Mouse (Mus musculus): ENCODE measurements around the gene Ndst4. TPM values are rescaled to one million over a fixed set of nuclear protein-coding genes. Genes with fewer than 3 reads are reported as not detected.
A peak's percentile ranks its signal among the peaks of the same experiment; 100 is the strongest.

Ndst4 gene
- polyA plus RNA-seq, 1 experiment from 2014 or later: 0.10 TPM

- H3K27me3 ChIP-seq: no peaks in the 10 kb centered on the region
- no peak for ATAC-seq (ENCODE audit: borderline replicate concordance, extremely low read depth, low FRiP score, low TSS enrichment)
- no peak overlapping the region for H3K4me3 ChIP-seq
These were observed 257.1 kb downstream of the Ndst4 start for GRCm38 (mm10) chr3:125660884-125661532.

GRCm38 (mm10) chr3:125673997-125674794 is 270.3 kb downstream of the Ndst4 start:
- no peak overlapping the region for H3K4me2 ChIP-seq
- WGBS: 47% methylated on average over 9 of the region's 9 CpGs

More at GRCm38 (mm10) chr3:125660884-125661532, 257.1 kb downstream of the Ndst4 start:
- Histone ChIP-seq H3K9ac (no peak overlapping the region), H3K4me1 (no peaks in the 10 kb centered on the region), H3K4me2 (no peak overlapping the region), H3K27ac (no peak overlapping the region), H3K9me3 (no peaks in the 10 kb centered on the region), H3K36me3 (no peaks in the 10 kb centered on the region)
- WGBS: 28% methylated on average over 2 of the region's 2 CpGs

DNA sequence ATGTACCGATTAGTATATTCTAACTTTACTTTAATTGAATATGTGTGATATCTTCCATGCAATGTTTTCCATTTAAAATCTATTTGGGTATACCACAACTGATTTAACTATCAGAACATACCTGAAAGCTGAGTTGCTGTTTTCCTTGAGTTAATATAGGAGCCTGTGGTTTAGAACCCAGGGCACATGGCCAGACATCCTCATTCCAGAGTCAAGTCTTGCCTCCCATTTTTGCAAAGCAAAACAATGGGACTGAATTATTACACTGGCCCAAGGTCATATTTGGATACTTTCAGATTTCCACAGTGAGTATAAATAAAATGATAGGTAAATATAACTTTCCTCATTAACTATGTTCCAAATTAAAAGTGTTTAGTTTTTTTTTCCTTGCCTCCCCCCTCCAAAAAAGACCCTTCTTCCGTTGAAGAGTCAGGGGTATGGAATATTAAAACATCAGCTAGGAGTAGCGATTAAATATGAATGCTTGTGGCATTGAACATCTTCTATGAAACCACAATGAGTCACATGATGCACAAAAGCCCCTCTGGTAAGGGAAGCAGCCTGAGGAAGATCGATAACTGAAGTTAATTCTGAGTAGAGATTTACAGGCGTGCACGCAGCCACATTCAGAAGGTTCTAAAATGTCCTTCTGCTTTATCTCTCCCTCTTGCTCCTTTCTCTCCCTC is 271.5 kb downstream of the Ndst4 start:
- H3K36me3 ChIP-seq: no peaks in the 10 kb centered on the region
- H3K27ac ChIP-seq: no peak overlapping the region
- H3K4me1 ChIP-seq: no peaks in the 10 kb centered on the region
- H3K27me3 ChIP-seq: no peaks in the 10 kb centered on the region
- H3K4me3 ChIP-seq: no peak overlapping the region
- H3K9me3 ChIP-seq: no peaks in the 10 kb centered on the region
- 89% methylated on average over 6 of the region's 6 CpGs for WGBS
- H3K4me2 ChIP-seq: no peak overlapping the region
- H3K9ac ChIP-seq: no peak overlapping the region
- no peak for ATAC-seq (ENCODE audit: borderline replicate concordance, extremely low read depth, low FRiP score, low TSS enrichment)

More at GRCm38 (mm10) chr3:125673997-125674794, 270.3 kb downstream of the Ndst4 start:
- H3K4me1 ChIP-seq: no peaks in the 10 kb centered on the region
- H3K9ac ChIP-seq: no peak overlapping the region
- H3K9me3 ChIP-seq: no peaks in the 10 kb centered on the region
- no peak overlapping the region for H3K4me3 ChIP-seq
- ATAC-seq (ENCODE audit: borderline replicate concordance, extremely low read depth, low FRiP score, low TSS enrichment): no peak
- H3K27ac ChIP-seq: no peak overlapping the region
- H3K36me3 ChIP-seq: no peaks in the 10 kb centered on the region
- H3K27me3 ChIP-seq: no peaks in the 10 kb centered on the region

DNA sequence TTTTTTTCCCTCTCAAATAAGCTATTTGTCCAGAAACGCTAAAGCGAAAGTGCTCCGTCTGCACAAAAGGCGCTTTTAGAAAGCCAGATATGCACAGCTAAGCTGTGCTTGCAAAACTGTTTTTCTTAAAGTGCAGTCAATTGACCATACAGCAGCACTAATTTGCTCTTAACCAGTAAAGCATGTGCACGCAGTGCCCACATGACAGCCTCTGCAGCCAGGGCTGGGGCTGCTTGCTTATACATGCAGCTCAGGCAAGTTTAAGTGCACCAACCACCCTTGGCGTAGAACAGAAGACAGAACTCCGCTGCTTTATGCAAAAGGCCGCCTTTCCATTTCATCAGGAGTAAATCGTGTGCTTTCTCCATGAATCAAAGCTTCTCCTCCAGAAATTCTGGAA is 275.0 kb downstream of the Ndst4 start:
- H3K4me3 ChIP-seq: no peak overlapping the region
- ATAC-seq (ENCODE audit: borderline replicate concordance, extremely low read depth, low FRiP score, low TSS enrichment): no peak
- no peaks in the 10 kb centered on the region for H3K9me3 ChIP-seq
- 75% methylated on average over 9 of the region's 9 CpGs for WGBS
- H3K4me2 ChIP-seq: no peak overlapping the region
- H3K27me3 ChIP-seq: no peaks in the 10 kb centered on the region
- H3K27ac ChIP-seq: no peak overlapping the region
- no peaks in the 10 kb centered on the region for H3K4me1 ChIP-seq
- no peaks in the 10 kb centered on the region for H3K36me3 ChIP-seq
- no peak overlapping the region for H3K9ac ChIP-seq

DNA sequence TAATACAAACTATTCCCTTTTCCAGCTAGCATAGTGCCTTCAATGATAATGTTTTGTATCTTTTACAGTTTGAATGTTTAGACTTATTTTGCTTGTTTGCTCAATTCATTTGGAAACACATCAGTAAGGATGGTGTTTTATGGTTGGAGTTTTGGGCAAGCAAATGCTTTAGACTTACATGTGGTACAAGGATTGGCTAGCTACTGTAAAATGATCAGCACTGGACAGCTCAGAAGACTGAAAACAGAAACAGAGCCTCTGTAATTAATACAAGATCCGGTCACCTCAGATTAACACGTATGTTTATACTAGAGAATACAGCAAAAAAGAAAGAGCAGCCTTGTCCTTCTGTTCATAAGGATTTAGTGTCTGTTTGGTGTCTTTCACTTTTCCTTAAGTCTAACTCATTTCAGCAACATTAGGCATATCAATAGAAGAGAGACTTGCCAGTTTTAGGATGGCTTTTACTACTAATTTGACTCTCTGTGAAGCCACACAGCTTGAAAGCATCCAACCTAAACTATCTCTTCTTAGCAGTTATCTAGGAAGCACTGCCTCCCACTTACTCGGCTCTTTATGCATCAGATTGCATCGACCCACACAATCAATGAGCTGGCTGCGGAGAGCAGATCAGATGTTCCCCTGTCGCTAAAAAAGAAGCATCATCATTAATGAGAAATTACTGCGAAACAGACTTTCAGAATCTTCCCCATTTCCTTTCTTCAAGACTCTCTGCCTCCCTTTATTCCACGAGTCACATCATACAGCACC is 279.8 kb downstream of the Ndst4 start:
- Histone ChIP-seq H3K27ac (no peak overlapping the region), H3K4me1 (no peaks in the 10 kb centered on the region), H3K36me3 (no peaks in the 10 kb centered on the region), H3K27me3 (no peaks in the 10 kb centered on the region), H3K4me2 (no peak overlapping the region), H3K4me3 (no peak overlapping the region), H3K9me3 (no peaks in the 10 kb centered on the region), H3K9ac (no peak overlapping the region)
- 64% methylated on average over 8 of the region's 8 CpGs for WGBS
- ATAC-seq (ENCODE audit: borderline replicate concordance, extremely low read depth, low FRiP score, low TSS enrichment): no peak

GRCm38 (mm10) chr3:125684583-125684982 is 280.7 kb downstream of the Ndst4 start:
- Histone ChIP-seq H3K4me3 (no peak overlapping the region), H3K27ac (no peak overlapping the region), H3K4me1 (no peaks in the 10 kb centered on the region), H3K9ac (no peak overlapping the region), H3K27me3 (no peaks in the 10 kb centered on the region), H3K36me3 (no peaks in the 10 kb centered on the region), H3K4me2 (no peak overlapping the region), H3K9me3 (no peaks in the 10 kb centered on the region)
- no peak for ATAC-seq (ENCODE audit: borderline replicate concordance, extremely low read depth, low FRiP score, low TSS enrichment)
- 93% methylated on average over 1 of the region's 1 CpGs for WGBS

GRCm38 (mm10) chr3:125687601-125688000 is 283.7 kb downstream of the Ndst4 start:
- H3K4me3 ChIP-seq: no peak overlapping the region
- H3K9me3 ChIP-seq: no peaks in the 10 kb centered on the region
- H3K4me2 ChIP-seq: no peak overlapping the region
- no peak overlapping the region for H3K9ac ChIP-seq
- no peak for ATAC-seq (ENCODE audit: borderline replicate concordance, extremely low read depth, low FRiP score, low TSS enrichment)
- 49% methylated on average over 2 of the region's 2 CpGs for WGBS
- no peaks in the 10 kb centered on the region for H3K36me3 ChIP-seq
- no peaks in the 10 kb centered on the region for H3K27me3 ChIP-seq
- H3K4me1 ChIP-seq: no peaks in the 10 kb centered on the region
- H3K27ac ChIP-seq: no peak overlapping the region

GRCm38 (mm10) chr3:125690948-125691347 is 287.1 kb downstream of the Ndst4 start:
- Histone ChIP-seq H3K27me3 (no peaks in the 10 kb centered on the region), H3K4me1 (no peaks in the 10 kb centered on the region), H3K27ac (no peak overlapping the region), H3K4me3 (no peak overlapping the region), H3K4me2 (no peak overlapping the region), H3K9me3 (no peaks in the 10 kb centered on the region), H3K9ac (no peak overlapping the region), H3K36me3 (no peaks in the 10 kb centered on the region)
- WGBS: 78% methylated on average over 1 of the region's 1 CpGs
- ATAC-seq (ENCODE audit: borderline replicate concordance, extremely low read depth, low FRiP score, low TSS enrichment): no peak

DNA sequence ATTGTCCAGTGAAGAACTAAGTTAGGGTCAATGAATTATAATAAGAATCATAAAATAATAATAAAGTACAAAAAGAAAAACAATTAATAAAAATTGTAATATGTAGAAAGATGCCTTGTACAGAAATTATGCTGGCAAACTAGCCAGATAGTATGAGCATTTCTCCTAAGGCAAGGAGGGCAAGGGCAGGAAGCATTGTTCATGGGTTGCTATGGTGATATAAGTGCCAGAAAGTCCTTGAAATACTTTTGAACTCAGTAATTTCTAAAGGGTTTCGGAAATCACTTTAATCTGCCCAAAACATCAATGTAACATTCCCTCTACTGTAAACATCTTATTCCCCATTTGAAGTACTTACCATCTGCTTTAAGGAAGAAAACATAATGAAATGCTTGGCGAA is 319.1 kb downstream of the Ndst4 start:
- Histone ChIP-seq H3K9me3 (no peaks in the 10 kb centered on the region), H3K4me2 (no peak overlapping the region), H3K9ac (no peak overlapping the region), H3K36me3 (no peaks in the 10 kb centered on the region), H3K27me3 (no peaks in the 10 kb centered on the region), H3K4me1 (no peaks in the 10 kb centered on the region), H3K27ac (no peak overlapping the region), H3K4me3 (no peak overlapping the region)
- 46% methylated on average over 2 of the region's 2 CpGs for WGBS
- peak; percentile 69; the same call in 1 of the 2 replicates for ATAC-seq (ENCODE audit: borderline replicate concordance, extremely low read depth, low FRiP score, low TSS enrichment)

DNA sequence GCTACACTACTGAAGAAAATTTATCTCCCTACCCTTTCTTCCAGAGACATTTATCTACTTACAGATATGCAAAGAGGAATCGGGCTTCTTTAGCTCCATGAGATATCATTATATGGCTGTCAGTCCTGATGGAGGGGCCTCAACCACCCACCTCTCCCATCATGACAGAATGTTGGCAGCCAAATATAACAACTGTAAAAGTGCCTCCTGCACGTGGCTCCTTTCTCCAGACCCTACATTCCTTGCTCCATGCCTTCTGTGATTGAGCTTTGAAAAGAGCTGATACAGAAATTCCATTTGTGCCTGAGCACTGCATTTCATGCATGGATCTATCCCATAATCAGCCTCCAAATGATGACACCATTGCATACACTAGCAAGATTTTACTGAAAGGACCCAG is 331.1 kb downstream of the Ndst4 start:
- no peaks in the 10 kb centered on the region for H3K4me1 ChIP-seq
- H3K36me3 ChIP-seq: no peaks in the 10 kb centered on the region
- H3K9ac ChIP-seq: no peak overlapping the region
- no peak for ATAC-seq (ENCODE audit: borderline replicate concordance, extremely low read depth, low FRiP score, low TSS enrichment)
- no peak overlapping the region for H3K4me3 ChIP-seq
- H3K4me2 ChIP-seq: no peak overlapping the region
- 40% methylated on average over 2 of the region's 2 CpGs for WGBS
- H3K9me3 ChIP-seq: no peaks in the 10 kb centered on the region
- H3K27ac ChIP-seq: no peak overlapping the region
- no peaks in the 10 kb centered on the region for H3K27me3 ChIP-seq

GRCm38 (mm10) chr3:125744468-125745141 is 340.7 kb downstream of the Ndst4 start:
- Histone ChIP-seq H3K4me1 (no peaks in the 10 kb centered on the region), H3K4me3 (no peak overlapping the region), H3K27me3 (no peaks in the 10 kb centered on the region), H3K9me3 (no peaks in the 10 kb centered on the region), H3K9ac (no peak overlapping the region), H3K36me3 (no peaks in the 10 kb centered on the region), H3K4me2 (no peak overlapping the region), H3K27ac (no peak overlapping the region)
- no peak for ATAC-seq (ENCODE audit: borderline replicate concordance, extremely low read depth, low FRiP score, low TSS enrichment)
- WGBS: 69% methylated on average over 3 of the region's 3 CpGs

Measured in lung, embryonic 15.5 days (tissue).